Mouse (Mus musculus) small intestine, adult 2 months (tissue): ENCODE results near the gene Cd47.

Source experiments
- CTCF ChIP-seq: fragments of 200-500 bp; IDR thresholded peaks from 2 replicates; pipeline ENCODE4 v1.5.1; 2012; ENCODE audit warnings: low read depth, mild to moderate bottlenecking, control low read depth, inconsistent platforms, low read length, moderate library complexity, mixed read lengths; ENCODE audit not compliant: insufficient replicate concordance, insufficient read length; ENCODE audit errors: extremely low read depth
- POLR2A ChIP-seq: fragments of 200-500 bp; IDR thresholded peaks from 2 replicates; pipeline ENCODE4 v1.6.1; 2012; ENCODE audit warnings: low read depth, mild to moderate bottlenecking, control low read depth, inconsistent platforms, low read length, moderate library complexity

DNA sequence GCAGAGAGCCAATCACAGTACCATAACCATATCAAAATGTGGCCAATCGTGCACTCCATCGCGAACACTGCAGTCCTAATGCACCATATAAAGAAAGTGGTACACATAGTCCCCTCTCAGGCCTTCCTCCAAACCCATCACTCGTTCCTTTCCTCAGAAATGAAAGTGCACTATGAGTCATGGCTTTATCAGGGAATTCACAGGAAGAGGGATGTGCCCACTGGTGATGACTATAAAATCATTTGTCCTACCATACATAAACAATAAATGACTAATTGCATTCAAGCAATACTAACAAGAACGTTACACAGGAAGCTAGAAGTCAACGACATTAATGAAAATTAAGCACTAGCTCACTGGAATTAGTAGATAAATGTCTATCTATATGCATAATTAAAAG, 121.3 kb downstream of the Cd47 start:
- TF ChIP-seq CTCF, result no peak
- no peak for TF ChIP-seq POLR2A
